Mouse (Mus musculus) 3134 (cell line): ENCODE measurements around the gene Gm14408.
"Not testable (repeated sequence)": the region's sequence is repeated elsewhere in the genome, so short reads cannot be mapped to it uniquely, and the experiment has no call there.

Experiments
- DNase-seq: peaks from one replicate; pipeline ENCODE4 v3.0.0-alpha.2; 2011; ENCODE audit warnings: low spot score; ENCODE audit not compliant: insufficient read length; ENCODE audit errors: extremely low read depth

Gene Gm14408

DNA sequence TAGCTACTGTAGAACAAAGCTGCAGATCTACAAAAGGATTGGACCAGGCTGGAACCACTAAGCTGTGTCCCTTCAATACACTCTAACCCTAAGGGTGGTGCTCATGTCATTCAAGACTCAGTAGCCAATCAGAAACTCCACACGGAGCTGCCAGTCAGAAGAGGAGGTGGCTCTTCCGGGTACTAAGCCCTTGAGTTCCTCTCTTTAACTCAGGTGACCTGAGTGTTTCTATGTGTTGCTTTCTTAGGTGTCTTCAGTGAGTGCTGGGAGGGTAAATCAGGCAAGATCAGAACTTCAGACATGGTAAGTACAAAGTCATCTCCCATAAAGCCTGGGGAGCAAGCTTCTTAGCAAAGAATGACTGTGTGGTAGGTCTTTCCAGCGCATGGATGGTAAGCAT is at the start of gene Gm14408:
TSS of gene Gm14408 (plus strand) at position 301 of the 400 bp plus-strand sequence.
- DNase-seq = not testable (repeated sequence)

DNA sequence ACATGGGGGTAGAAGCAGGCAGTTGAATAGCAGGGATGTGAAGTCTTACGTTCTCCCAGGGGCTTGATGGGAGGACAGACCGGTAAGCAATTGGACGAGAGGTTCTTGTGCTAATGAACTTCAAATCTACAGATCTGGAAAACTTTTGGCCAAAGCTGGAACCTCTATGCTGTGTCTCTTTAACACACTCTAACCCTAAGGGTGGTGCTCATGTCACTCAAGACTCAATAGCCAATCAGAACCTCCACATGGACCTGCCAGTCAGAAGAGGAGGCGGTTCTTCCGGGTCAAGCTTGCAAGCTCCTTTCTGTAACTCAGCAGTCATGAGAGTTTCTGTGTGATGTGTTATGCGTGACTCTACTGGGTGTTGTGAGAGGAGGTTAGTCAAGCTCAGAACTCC is 32.6 kb upstream of the Gm14408 start, which contains the start of gene Gm14295:
TSS of gene Gm14295 (plus strand) at position 301 of the 400 bp plus-strand sequence.
- not testable (repeated sequence) for DNase-seq

DNA sequence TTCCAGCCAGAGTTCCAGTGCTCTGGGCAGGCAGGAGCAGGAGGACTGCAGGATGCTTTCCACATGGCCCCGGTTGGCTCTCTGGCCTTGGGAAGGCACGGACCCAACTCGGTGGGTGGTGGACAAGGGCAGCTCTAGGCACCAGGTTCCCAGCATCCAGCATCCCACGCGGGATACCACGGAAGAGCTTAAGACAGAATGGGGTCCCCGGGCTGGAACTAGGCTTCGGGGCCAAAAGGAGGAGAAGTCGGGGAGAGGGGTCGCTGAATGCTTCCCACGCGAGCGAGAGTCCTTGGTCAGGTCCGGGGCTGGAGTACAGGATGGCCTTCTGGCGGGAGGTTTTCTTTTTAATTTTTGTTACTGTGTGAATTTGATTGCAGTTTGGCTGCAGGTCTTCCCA is 32.2 kb upstream of the Gm14408 start:
- peak; percentile 52 for DNase-seq
